Mouse (Mus musculus): ENCODE data around the gene Cab39.

- no peak for TF ChIP-seq MAZ (IDR thresholded peaks at IDR 0.05; ENCODE audit: low read depth, low read length)
- no peak for TF ChIP-seq POLR2A (IDR thresholded peaks at IDR 0.05; ENCODE audit: low read depth, low read length)
- no peak for TF ChIP-seq MAX (IDR thresholded peaks at IDR 0.05; ENCODE audit: low read length)
- no peak for TF ChIP-seq CHD1 (IDR thresholded peaks at IDR 0.05; ENCODE audit: low read depth, low read length)
- no peak for TF ChIP-seq CTCF (conservative IDR thresholded peaks at IDR 0.05 in 1 of 2, IDR thresholded peaks at IDR 0.05 in 1 of 2; ENCODE audit: low read depth in 2 of 2, low read length in 2 of 2)
- no peak for TF ChIP-seq BHLHE40 (IDR thresholded peaks at IDR 0.05; ENCODE audit: low read depth, low read length)
- no peak for TF ChIP-seq ZC3H11A (IDR thresholded peaks at IDR 0.05; ENCODE audit: low read depth, low read length)
- no peak for TF ChIP-seq HCFC1 (IDR thresholded peaks at IDR 0.05; ENCODE audit: low read depth, low read length)
- no peak for TF ChIP-seq SMC3 (IDR thresholded peaks at IDR 0.05; ENCODE audit: low read depth, low read length)
- TF ChIP-seq MXI1 (IDR thresholded peaks at IDR 0.05; ENCODE audit: low read depth, low read length): no peak
- no peak for TF ChIP-seq CHD2 (IDR thresholded peaks at IDR 0.05; ENCODE audit: low read length)
Observed at GRCm38 (mm10) chr1:85822239-85822638, 29.0 kb downstream of the Cab39 start.
